Mouse (Mus musculus) bone marrow, adult 2 months (tissue): Measurements from ENCODE around the gene Pgs1. TPM values are rescaled to one million over a fixed set of nuclear protein-coding genes. Genes with fewer than 3 reads are reported as not detected.

Source experiments
- H3K27ac ChIP-seq: fragments of 200-500 bp; 2 replicates; pipeline ENCODE4 v1.5.1; 2012; ENCODE audit warnings: low read depth, mild to moderate bottlenecking, control low read depth, inconsistent platforms, low read length; ENCODE audit not compliant: control insufficient read depth, poor library complexity, insufficient read depth
- H3K4me1 ChIP-seq: fragments of 200-500 bp; 2 replicates; pipeline ENCODE4 v1.6.1; 2011; ENCODE audit warnings: low read length; ENCODE audit not compliant: control insufficient read depth, insufficient read depth
- H3K4me3 ChIP-seq: fragments of 200-500 bp; replicated peaks from 2 replicates; pipeline ENCODE3; 2011; ENCODE audit warnings: mild to moderate bottlenecking, low read depth, low read length, control low read depth; ENCODE audit not compliant: control insufficient read depth
- CTCF ChIP-seq: fragments of 200-500 bp; IDR thresholded peaks from 2 replicates; pipeline ENCODE4 v1.5.1; 2011; ENCODE audit warnings: low read length, control low read depth; ENCODE audit not compliant: control insufficient read depth, insufficient read depth
- POLR2A ChIP-seq: fragments of 200-500 bp; IDR thresholded peaks from 2 replicates; pipeline ENCODE4 v1.6.1; 2011; ENCODE audit warnings: low read depth, mild to moderate bottlenecking, control low read depth, low read length, borderline replicate concordance; ENCODE audit not compliant: control insufficient read depth
- WGBS: fragments of 180-500 bp; shearing (Covaris S2); methylation state at CpG from one replicate; pipeline ENCODE4 v1.1.7; 2018; 5-methylcytosine and 5-hydroxymethylcytosine counted together
- polyA plus RNA-seq: library from polyadenylated mRNA; stranded (reverse); fragments of >200 nt; gene quantifications from 2 replicates; pipeline ENCODE4 v1.2.4, GENCODE M21; 2011; ENCODE audit warnings: low replicate concordance; ENCODE audit not compliant: missing spikeins, insufficient read depth, insufficient read length

Gene Pgs1
- polyA plus RNA-seq, 1 experiment: 67.5 TPM

DNA sequence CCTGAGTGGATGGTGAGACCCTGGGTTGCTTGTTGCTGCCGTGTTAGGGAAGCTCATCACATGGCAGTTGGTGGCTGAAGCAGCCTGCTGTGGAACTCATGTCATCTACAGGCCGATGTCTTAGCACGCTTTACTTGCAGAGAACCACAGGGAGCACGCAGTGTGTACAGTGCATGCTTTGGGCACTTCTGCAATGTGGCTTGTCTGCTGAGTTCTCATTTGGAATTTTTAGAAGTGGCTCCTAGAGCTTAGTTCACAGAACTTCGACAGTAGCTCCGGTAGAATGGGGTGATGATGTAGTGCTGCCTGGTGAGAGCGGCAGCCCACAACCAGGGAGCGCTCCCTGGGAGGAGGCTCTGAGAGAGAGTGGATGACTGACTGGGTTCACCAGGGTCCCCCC, 22.8 kb downstream of the Pgs1 start:
- Histone ChIP-seq H3K4me1 (peaks cover under 1% of the 10 kb centered on the region; the same call in 1 of the 2 replicates), H3K27ac (no peak overlapping the region), H3K4me3 (no peak overlapping the region)
- TF ChIP-seq POLR2A (no peak), CTCF (no peak)
- WGBS: 93% methylated on average over 8 of the region's 8 CpGs

DNA sequence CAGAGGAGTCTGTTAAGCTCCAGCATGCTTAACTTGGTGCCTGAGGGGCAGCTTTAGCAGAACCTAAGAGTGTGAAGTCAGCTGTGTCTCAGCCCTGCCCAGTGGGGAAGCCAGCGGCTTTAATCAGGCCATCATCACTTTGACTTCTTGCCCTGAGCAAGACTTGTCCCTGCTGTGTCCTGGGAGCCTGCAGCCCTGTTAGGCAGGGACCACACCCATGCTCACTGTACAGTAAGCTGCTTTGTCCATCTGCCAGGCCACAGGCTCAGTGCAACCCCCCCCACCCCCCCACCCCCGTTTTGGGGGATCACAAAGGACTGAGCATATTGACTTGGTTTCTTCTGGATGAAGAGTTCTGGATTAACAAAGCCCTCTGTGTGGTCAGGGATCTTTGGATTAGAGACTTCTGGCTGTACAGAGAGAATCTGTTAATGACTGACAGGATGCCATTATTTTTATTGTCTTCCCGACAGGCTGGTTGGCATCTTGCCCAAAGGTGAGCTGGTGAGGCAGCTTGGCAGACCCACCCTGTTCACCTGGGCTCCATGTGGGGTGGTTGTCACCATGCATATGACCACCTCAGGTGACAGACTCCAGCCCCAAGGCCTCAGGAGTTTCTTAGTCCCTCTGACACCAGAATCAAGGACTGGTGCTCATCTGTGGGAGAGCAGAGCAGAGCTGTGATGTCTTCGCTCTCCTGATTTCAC, 23.9 kb downstream of the Pgs1 start:
- H3K4me3 ChIP-seq: no peak overlapping the region
- 80% methylated on average over 4 of the region's 4 CpGs for WGBS
- peaks cover 9% of the 10 kb centered on the region for H3K4me1 ChIP-seq
- no peak overlapping the region for H3K27ac ChIP-seq
- no peak for TF ChIP-seq CTCF
- no peak for TF ChIP-seq POLR2A

DNA sequence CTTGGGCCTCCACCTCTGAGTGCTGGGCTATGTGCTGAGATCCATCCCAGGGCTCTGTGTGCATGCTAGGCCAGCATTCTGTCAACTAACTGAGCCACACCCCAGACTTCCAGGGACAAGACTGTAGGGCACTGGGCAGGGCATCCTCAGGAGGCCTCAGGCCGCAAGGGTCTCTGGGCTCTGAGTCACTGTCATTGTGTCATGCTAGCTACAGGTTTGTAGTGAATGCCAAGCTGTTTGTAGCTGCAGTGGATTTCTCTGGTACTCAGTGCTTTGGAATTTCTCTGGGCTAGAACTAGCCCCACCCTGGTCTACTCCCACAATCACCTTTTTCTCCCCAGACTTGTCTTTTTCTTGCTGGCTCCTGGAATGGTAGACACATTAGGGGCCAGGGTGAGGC, 26.5 kb downstream of the Pgs1 start:
- no peak overlapping the region for H3K27ac ChIP-seq
- H3K4me3 ChIP-seq: no peak overlapping the region
- TF ChIP-seq CTCF: no peak
- TF ChIP-seq POLR2A: no peak
- peaks cover 13% of the 10 kb centered on the region for H3K4me1 ChIP-seq
- 100% methylated on average over 1 of the region's 1 CpGs for whole genome bisulfite sequencing

DNA sequence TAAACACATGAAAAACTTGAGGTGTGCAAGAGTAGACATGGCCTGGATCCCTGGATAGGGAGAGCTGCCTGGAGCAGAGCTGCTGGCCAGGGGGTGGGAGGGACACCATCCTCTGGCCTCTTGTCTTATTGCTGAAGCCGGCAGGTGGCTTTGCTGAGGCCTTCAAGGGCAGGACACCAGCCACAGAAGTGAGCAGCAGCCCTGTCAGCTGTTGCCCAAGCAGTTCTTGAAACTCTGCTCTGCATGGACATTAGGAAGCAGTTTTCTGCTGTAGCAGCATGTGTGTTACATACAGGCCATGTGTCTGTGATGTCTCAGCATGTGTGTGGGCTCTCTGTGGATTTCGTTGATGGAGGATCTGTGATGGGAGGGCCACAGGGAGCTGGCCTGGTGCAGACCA, 27.2 kb downstream of the Pgs1 start:
- Histone ChIP-seq H3K27ac (no peak overlapping the region; the same call in 1 of the 2 replicates), H3K4me1 (peaks cover 13% of the 10 kb centered on the region), H3K4me3 (no peak overlapping the region)
- no peak for TF ChIP-seq POLR2A
- no peak for TF ChIP-seq CTCF
- WGBS: 66% methylated on average over 2 of the region's 2 CpGs

DNA sequence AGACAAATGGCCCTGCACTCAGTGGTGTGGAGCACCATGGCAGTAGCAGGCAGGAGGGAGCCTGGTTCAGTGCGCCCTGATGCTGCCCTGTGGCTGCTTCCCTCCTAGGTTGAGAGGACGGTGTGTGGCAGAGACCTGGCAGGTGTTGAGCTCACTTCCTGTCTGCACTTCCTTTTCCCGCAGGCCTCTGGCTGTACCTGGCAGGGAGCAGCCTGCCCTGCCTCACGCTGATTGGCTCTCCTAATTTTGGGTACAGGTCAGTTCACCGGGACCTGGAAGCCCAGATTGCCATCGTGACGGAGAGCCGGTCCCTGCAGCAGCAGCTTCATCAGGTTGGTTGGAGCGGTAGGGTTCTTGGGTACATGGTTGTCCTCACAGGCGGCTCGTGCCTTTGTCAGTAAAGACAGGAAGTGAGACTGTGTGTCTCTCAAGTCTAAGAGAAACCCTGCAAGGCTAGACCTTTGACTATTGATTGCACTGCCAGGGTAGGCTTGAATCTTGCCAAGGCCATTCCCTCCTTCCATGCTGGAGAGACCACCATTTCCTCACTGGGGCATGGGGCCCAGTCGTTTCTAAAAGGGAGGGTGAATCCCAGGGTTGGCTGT, 28.4 kb downstream of the Pgs1 start:
- H3K27ac ChIP-seq: peak overlapping the region; percentile 67
- 46% methylated on average over 12 of the region's 12 CpGs for WGBS
- H3K4me3 ChIP-seq: peak overlapping the region; percentile 10
- H3K4me1 ChIP-seq: peaks cover 13% of the 10 kb centered on the region
- TF ChIP-seq CTCF (no peak), POLR2A (0 out of 2 replicates have a peak, but pooled peaks have one; percentile 18)

DNA sequence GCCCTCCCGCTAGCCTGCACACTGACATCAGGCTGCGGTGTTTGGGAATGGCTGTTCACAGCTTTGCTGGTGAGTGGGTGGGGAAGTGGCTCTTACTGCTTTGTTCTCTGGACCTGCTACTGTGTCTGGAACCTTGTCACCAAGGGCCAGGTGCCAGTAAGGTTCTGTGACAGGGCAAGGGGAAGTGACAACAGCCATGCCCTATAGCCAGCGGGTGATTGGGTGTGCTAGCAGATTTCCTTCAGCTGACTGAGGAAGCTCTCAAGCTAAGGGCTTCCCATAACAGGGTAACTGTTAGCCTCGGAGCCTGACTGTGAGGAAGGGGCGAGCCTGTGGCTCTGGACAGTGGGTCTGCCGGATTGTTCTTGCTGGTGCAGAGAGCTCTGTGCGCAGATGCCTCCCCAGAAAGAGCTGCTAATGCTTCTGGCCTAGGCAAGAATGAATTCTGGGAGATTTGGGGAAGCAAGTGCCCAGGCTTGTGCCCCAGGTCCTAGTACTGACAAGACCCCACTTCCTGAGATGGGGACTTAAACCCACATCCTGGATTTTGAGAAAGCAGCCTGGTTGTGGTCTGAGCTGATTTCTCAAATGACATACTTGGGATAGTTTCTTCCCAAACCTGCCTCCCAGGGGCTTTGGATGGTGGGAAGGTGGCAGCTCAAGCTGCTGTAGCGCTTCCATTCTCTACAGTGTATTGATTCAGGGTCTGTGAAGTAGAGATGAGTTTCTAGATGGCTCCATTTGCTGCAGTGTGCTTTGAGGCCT, 29.5 kb downstream of the Pgs1 start:
- TF ChIP-seq CTCF (no peak), POLR2A (no peak)
- Histone ChIP-seq H3K27ac (peak overlapping the region; percentile 67), H3K4me3 (no peak overlapping the region), H3K4me1 (peaks cover 13% of the 10 kb centered on the region)
- WGBS: 41% methylated on average over 8 of the region's 8 CpGs

DNA sequence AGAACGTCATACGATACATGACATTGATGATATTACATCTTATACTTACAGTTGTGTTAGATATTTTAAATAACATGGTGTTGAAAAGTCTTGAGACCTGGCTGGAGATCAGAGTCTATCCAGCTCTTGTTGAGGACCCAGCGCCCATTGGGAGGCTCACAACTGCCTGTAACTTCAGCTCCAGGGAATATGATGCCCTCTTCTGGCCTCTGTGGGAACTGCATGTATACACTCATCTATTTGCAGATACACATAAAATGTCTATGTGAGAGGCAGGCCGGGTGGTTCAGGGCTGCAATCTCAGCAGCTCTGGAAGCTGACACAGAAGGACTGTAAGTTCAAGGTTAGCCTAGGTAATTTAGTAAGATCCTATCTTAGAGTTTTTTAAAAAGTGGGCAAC, 32.2 kb downstream of the Pgs1 start:
- H3K27ac ChIP-seq: no peak overlapping the region
- H3K4me3 ChIP-seq: no peak overlapping the region
- peak; percentile 32; the same call in 1 of the 2 replicates for TF ChIP-seq CTCF
- no peak for TF ChIP-seq POLR2A
- WGBS: 95% methylated on average over 4 of the region's 4 CpGs
- peaks cover 13% of the 10 kb centered on the region for H3K4me1 ChIP-seq

DNA sequence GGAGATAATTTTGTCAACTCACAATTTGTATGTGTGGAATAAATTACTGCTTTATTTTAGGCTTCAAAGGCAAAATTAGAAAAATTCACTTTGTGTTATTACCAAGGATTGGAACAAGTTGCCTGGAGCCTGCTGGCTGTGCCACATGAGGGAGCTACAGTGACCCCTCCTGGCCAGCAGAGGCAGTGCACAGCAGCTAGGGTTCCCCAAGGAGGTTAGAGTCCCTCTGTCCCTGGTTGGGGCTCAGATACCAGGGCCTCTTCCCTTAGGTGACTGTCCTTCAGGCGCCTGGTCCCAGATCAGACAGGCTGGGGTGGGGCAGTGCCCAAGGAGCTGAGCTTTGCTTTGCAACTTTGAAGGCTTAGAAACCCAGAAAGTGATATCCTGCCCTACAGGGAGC, 35.7 kb downstream of the Pgs1 start:
- 59% methylated on average over 1 of the region's 1 CpGs for WGBS
- TF ChIP-seq POLR2A (peak; percentile 15; the same call in 1 of the 2 replicates), CTCF (peak; percentile 97)
- H3K27ac ChIP-seq: no peak overlapping the region
- H3K4me1 ChIP-seq: no peaks in the 10 kb centered on the region
- H3K4me3 ChIP-seq: no peak overlapping the region
